Mouse (Mus musculus) lung, postnatal 4 days (tissue): ENCODE data around the gene Myh10.
A peak's percentile ranks its signal among the peaks of the same experiment; 100 is the strongest.

Source experiments
- DNase-seq, 2 experiments: peaks; one replicate each; pipeline ENCODE4 v3.0.0; 2021

The Myh10 gene

GRCm38 (mm10) chr11:68691321-68692009 lies at the start of gene Myh10:
Myh10 (plus strand) TSS chr11:68691559.
- DNase-seq: peak; percentile 99

- DNase-seq: peak; percentile 49 to 83
Observed at GRCm38 (mm10) chr11:68644781-68645180, 46.6 kb upstream of the Myh10 start.

- no peak for DNase-seq
Observed at GRCm38 (mm10) chr11:68647808-68648207, 43.6 kb upstream of the Myh10 start.

GRCm38 (mm10) chr11:68648385-68649148 lies 42.8 kb upstream of the Myh10 start:
- no peak for DNase-seq

GRCm38 (mm10) chr11:68651518-68651917 lies 39.8 kb upstream of the Myh10 start:
- no peak for DNase-seq

GRCm38 (mm10) chr11:68655524-68655923 lies 35.8 kb upstream of the Myh10 start:
- DNase-seq: no peak

GRCm38 (mm10) chr11:68656887-68657685 lies 34.3 kb upstream of the Myh10 start:
- DNase-seq: peak in 1 of 2 experiments; percentile 53

GRCm38 (mm10) chr11:68657811-68658210 lies 33.5 kb upstream of the Myh10 start:
- DNase-seq: peak; percentile 70 to 83

- no peak for DNase-seq
Observed at GRCm38 (mm10) chr11:68665331-68665730, 26.0 kb upstream of the Myh10 start.

GRCm38 (mm10) chr11:68666210-68666609 lies 25.1 kb upstream of the Myh10 start:
- no peak for DNase-seq

GRCm38 (mm10) chr11:68672270-68672970 lies 18.9 kb upstream of the Myh10 start:
- no peak for DNase-seq

- DNase-seq: no peak
Observed at GRCm38 (mm10) chr11:68674071-68674470, 17.3 kb upstream of the Myh10 start.

- DNase-seq: no peak
Observed at GRCm38 (mm10) chr11:68674643-68675042, 16.7 kb upstream of the Myh10 start.

GRCm38 (mm10) chr11:68675274-68675673 lies 16.1 kb upstream of the Myh10 start:
- DNase-seq: no peak

- DNase-seq: no peak
Observed at GRCm38 (mm10) chr11:68681254-68681839, 10.0 kb upstream of the Myh10 start.

- no peak for DNase-seq
Observed at GRCm38 (mm10) chr11:68682136-68682806, 9.1 kb upstream of the Myh10 start.

GRCm38 (mm10) chr11:68686001-68686400 lies 5.4 kb upstream of the Myh10 start:
- DNase-seq: no peak

- no peak for DNase-seq
Observed at GRCm38 (mm10) chr11:68689304-68689703, 2.1 kb upstream of the Myh10 start.

- no peak for DNase-seq
Observed at GRCm38 (mm10) chr11:68690465-68690864, 894 bp upstream of the Myh10 start.

- DNase-seq: peak in 1 of 2 experiments; percentile 26
Observed at GRCm38 (mm10) chr11:68692010-68692692, 792 bp downstream of the Myh10 start.
